Mouse (Mus musculus) kidney, embryonic 14.5 days (tissue): ENCODE results near the gene Nfe2l2. TPM values are rescaled to one million over a fixed set of nuclear protein-coding genes. Genes with fewer than 3 reads are reported as not detected.

Experiments used
- ATAC-seq: fragments of 200-750 bp; cut with Nextera tagmentation; 2 replicates; pipeline ENCODE4 v1.8.0; 2017; ENCODE audit warnings: moderate number of reproducible peaks, mild to moderate bottlenecking, moderate TSS enrichment, moderate library complexity; ENCODE audit not compliant: low FRiP score, low TSS enrichment
- H3K27ac ChIP-seq: fragments of 300-500 bp; sonication (generic); 2 replicates; pipeline ENCODE4 v1.5.1; 2014; ENCODE audit warnings: low read depth, mild to moderate bottlenecking, low read length, moderate library complexity, mixed read lengths
- H3K27me3 ChIP-seq: fragments of 300-500 bp; sonication (generic); 2 replicates; pipeline ENCODE4 v1.6.1; 2014; ENCODE audit warnings: mild to moderate bottlenecking, low read length; ENCODE audit not compliant: control insufficient read depth, insufficient read depth
- H3K36me3 ChIP-seq: fragments of 300-500 bp; sonication (generic); 2 replicates; pipeline ENCODE4 v1.6.1; 2014; ENCODE audit warnings: low read length, mixed read lengths; ENCODE audit not compliant: control insufficient read depth, insufficient read depth
- H3K4me1 ChIP-seq: fragments of 300-500 bp; sonication (generic); 2 replicates; pipeline ENCODE4 v1.6.1; 2014; ENCODE audit warnings: low read length, mixed read lengths; ENCODE audit not compliant: control insufficient read depth, insufficient read depth
- H3K4me2 ChIP-seq: fragments of 300-500 bp; sonication (generic); replicated peaks from 2 replicates; pipeline ENCODE4 v1.6.1; 2014; ENCODE audit warnings: low read depth, mild to moderate bottlenecking, low read length
- H3K4me3 ChIP-seq: fragments of 300-500 bp; sonication (generic); 2 replicates; pipeline ENCODE4 v1.5.1; 2014; ENCODE audit warnings: mild to moderate bottlenecking, low read length
- H3K9ac ChIP-seq: fragments of 300-500 bp; sonication (generic); 2 replicates; pipeline ENCODE4 v1.6.1; 2014; ENCODE audit warnings: low read depth, mild to moderate bottlenecking, low read length, moderate library complexity
- H3K9me3 ChIP-seq: fragments of 300-500 bp; sonication (generic); 2 replicates; pipeline ENCODE4 v1.6.1; 2016; ENCODE audit warnings: low read length; ENCODE audit not compliant: control insufficient read depth
- WGBS: fragments of 180-500 bp; shearing (Covaris S2); extraction: QIAGEN DNeasy Blood & Tissue Kit; methylation state at CpG from one replicate; pipeline ENCODE4 v1.1.7; 2014; 5-methylcytosine and 5-hydroxymethylcytosine counted together
- polyA plus RNA-seq: library from polyadenylated mRNA; unstranded; fragments of >200 nt; fragmentation: Nextera tagmentation; extraction: Ambion mirVana; gene quantifications from 2 replicates; pipeline ENCODE4 v1.2.1, GENCODE M21; 2014

The Nfe2l2 gene
- polyA plus RNA-seq, 1 experiment from 2014 or later = 67.6 TPM

DNA sequence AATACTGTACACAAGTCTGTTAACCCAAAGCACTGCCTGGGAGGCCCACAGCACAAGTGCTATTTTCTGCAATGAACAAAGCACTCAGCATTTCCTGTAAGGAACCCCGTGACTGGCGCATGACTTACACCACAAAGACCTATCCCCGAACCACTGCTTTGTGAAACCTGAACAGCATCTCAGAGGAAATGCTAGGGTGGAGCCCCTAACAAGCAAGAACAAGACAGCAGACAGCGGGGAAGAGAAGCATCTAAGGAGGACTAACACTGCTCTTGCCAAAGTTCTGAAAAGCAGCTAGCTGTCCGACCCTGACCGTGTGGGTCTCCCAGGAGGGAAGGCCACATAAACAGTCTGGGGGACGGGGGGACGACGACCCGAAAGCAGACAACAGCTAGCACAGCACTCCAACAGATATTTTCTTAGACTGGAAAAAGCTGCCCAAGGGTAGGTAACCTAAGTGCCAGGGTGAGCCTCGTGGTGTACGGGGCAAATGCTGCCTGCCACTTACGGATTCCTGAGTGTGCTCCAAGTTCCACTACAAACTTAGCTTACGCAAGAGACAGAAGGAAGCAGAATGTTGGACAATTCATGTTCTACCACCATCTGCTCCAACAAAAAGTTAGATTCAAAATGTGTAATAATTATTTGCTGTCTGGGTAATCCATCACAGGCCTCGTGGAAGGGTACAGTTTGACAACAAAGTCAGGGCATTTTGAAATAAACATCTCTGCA, 21.3 kb downstream of the Nfe2l2 start:
- Histone ChIP-seq H3K27ac (peak overlapping the region; percentile 13; the same call in 1 of the 2 replicates), H3K4me3 (no peak overlapping the region), H3K27me3 (no peaks in the 10 kb centered on the region), H3K9ac (no peak overlapping the region), H3K4me1 (peaks cover 30% of the 10 kb centered on the region; the same call in 1 of the 2 replicates), H3K36me3 (peaks cover 13% of the 10 kb centered on the region), H3K4me2 (no peak overlapping the region), H3K9me3 (no peaks in the 10 kb centered on the region)
- no peak; the same call in 1 of the 2 replicates for ATAC-seq
- 64% methylated on average over 15 of the region's 15 CpGs for WGBS

DNA sequence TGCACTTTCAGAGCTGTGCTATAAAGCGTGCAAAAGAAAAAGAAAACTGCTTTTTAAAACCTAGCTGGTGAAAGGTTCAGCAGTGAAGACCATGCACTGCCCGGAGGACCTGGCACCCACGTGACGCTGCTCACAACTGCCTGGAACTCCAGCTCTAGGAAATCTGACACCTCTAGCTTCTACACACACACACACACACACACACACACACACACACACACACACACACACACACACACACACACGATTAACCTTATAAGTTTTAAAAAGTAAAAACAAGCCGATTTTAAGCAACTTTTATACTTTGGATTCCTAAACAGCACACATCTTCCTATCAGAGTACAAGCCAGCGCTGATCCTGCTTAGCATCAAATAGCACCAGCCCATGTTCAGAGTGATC, 23.0 kb downstream of the Nfe2l2 start:
- Histone ChIP-seq H3K9me3 (no peaks in the 10 kb centered on the region), H3K4me1 (peaks cover 26% of the 10 kb centered on the region; the same call in 1 of the 2 replicates), H3K4me3 (no peak overlapping the region), H3K9ac (no peak overlapping the region), H3K27me3 (no peaks in the 10 kb centered on the region), H3K27ac (peak overlapping the region; percentile 55; the same call in 1 of the 2 replicates), H3K36me3 (peaks cover 26% of the 10 kb centered on the region), H3K4me2 (no peak overlapping the region)
- WGBS = 25% methylated on average over 7 of the region's 7 CpGs
- ATAC-seq = peak; percentile 63

DNA sequence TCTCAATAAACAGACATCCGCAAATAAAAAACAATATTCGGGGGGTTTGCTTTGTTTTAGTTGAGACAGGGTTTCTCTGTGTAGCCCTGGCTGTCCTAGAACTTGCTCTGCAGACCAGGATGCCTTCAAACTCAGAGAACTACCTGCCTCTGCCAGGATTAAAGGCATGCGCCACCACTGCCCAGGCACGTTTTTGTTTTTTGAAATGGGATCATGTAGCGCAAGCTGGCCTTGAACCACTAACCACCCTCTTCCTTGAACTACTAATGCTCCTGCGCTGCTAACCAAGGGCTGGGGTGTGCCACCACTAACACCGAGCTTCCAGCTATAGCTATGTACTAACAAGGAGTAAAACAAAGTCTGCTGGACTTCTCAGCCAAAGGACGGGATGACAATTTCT, 24.5 kb downstream of the Nfe2l2 start:
- ATAC-seq = no peak
- Histone ChIP-seq H3K27me3 (no peaks in the 10 kb centered on the region), H3K36me3 (peaks cover 37% of the 10 kb centered on the region), H3K4me3 (no peak overlapping the region), H3K27ac (no peak overlapping the region), H3K4me1 (peaks cover 17% of the 10 kb centered on the region; the same call in 1 of the 2 replicates), H3K4me2 (no peak overlapping the region), H3K9me3 (no peaks in the 10 kb centered on the region), H3K9ac (no peak overlapping the region)
- 91% methylated on average over 8 of the region's 8 CpGs for whole genome bisulfite sequencing

DNA sequence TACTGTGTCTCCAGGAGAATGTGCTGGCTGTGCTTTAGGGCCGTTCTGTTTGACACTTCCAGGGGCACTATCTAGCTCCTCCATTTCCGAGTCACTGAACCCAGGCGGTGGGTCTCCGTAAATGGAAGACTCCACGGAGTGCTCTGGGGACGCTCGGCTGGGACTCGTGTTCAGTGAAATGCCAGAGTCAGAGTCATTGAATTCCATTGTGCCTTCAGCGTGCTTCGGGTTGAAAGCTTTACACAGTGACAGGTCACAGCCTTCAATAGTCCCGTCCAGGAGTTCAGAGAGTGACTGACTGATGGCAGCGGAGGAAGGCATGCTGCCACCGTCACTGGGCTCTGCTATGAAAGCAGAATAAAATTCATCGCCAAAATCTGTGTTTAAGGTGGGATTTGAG, 27.9 kb downstream of the Nfe2l2 start:
- Histone ChIP-seq H3K9me3 (no peaks in the 10 kb centered on the region), H3K4me1 (peaks cover 6% of the 10 kb centered on the region; the same call in 1 of the 2 replicates), H3K4me2 (no peak overlapping the region), H3K9ac (no peak overlapping the region), H3K27me3 (no peaks in the 10 kb centered on the region), H3K4me3 (no peak overlapping the region), H3K27ac (no peak overlapping the region), H3K36me3 (peaks cover 44% of the 10 kb centered on the region)
- ATAC-seq = no peak
- 76% methylated on average over 14 of the region's 14 CpGs for WGBS

DNA sequence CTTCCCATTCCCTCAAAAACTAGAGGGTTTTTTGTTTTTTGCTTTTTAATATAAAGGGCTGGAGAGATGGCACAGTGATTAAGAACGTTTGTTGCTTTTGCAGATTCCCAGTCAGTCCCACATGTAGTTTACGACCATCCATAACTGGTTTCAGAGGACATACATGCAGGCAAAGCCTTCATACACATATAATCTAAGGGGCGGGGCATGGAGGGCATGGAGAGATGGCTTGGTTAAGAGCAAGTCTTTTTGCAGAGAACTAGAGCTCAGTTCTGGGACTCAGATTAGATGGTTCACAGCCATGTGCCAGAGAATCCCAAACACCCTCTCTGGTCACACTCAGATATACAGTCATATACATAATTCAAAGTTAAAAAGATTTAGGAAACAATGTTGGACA, 31.9 kb downstream of the Nfe2l2 start:
- Histone ChIP-seq H3K36me3 (peaks cover 28% of the 10 kb centered on the region), H3K27ac (no peak overlapping the region), H3K4me1 (no peaks in the 10 kb centered on the region), H3K9me3 (no peaks in the 10 kb centered on the region), H3K9ac (no peak overlapping the region), H3K4me3 (no peak overlapping the region), H3K27me3 (no peaks in the 10 kb centered on the region), H3K4me2 (no peak overlapping the region)
- no peak for ATAC-seq
- 83% methylated on average over 3 of the region's 3 CpGs for WGBS

DNA sequence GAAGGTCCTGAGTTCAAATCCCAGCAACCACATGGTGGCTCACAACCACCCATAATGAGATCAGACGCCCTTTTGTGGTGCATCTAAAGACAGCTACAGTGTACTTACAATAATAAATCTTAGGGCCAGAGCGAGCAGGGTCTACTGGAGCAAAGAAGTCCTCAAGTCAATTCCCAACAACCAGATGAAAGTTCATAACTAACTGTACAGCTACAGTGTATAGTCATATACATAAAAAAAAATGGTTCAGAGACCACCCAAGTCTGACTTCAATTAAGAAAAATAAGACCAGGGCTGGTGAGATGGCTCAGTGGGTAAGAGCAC, 33.1 kb downstream of the Nfe2l2 start:
- ATAC-seq = no peak
- WGBS = 69% methylated on average over 2 of the region's 2 CpGs
- no peaks in the 10 kb centered on the region for H3K4me1 ChIP-seq

DNA sequence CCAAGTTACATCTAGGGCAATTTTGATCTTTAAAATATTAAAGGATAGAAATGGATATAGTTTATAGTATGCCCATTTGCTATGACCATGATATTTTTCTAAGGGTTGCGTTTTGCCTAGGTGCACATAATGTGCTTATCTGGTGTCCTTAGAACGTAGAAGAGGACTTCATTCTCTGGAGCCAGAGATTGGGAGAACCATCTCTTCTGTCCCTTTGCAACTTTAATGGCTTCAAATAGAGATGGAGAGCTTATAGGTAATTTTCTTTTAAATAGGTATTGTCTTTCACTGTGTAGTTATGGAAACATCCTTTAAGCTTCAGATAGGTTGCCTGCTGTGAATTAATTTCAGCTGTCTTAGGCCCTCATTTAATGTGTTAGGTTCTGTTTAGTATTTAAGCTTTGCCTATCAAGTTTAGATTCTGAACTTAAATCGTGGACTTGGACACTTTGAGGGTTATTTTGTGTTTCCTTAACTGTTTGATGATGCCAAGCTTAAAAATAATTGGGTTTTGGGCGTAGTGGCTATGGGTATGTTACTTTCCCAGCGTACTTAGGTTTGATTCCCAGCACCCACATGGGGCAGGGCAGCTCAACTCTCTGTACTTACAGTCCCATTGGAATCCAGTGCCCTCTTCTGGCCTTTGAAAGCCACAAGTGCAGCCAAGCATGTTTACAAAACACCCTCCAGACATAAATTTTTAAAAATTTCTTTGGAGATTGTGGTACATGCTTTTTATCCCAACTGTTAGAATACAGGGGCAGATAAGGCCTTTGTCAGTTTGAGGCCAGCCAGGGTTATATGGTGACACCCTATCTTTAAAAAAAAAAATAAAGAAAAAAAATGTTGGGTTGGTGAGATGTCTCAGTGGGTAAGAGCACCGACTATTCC, 33.8 kb downstream of the Nfe2l2 start:
- ATAC-seq = no peak
- H3K9me3 ChIP-seq = no peaks in the 10 kb centered on the region
- H3K36me3 ChIP-seq = peaks cover 11% of the 10 kb centered on the region
- H3K4me2 ChIP-seq = no peak overlapping the region
- H3K27me3 ChIP-seq = no peaks in the 10 kb centered on the region
- 84% methylated on average over 6 of the region's 6 CpGs for WGBS
- no peaks in the 10 kb centered on the region for H3K4me1 ChIP-seq
- H3K27ac ChIP-seq = no peak overlapping the region
- no peak overlapping the region for H3K9ac ChIP-seq
- no peak overlapping the region for H3K4me3 ChIP-seq

More for the DNA sequence above, 33.1 kb downstream of the Nfe2l2 start:
- Histone ChIP-seq H3K27ac (no peak overlapping the region), H3K9ac (no peak overlapping the region), H3K9me3 (no peaks in the 10 kb centered on the region), H3K36me3 (peaks cover 17% of the 10 kb centered on the region), H3K27me3 (no peaks in the 10 kb centered on the region), H3K4me3 (no peak overlapping the region), H3K4me2 (no peak overlapping the region)

DNA sequence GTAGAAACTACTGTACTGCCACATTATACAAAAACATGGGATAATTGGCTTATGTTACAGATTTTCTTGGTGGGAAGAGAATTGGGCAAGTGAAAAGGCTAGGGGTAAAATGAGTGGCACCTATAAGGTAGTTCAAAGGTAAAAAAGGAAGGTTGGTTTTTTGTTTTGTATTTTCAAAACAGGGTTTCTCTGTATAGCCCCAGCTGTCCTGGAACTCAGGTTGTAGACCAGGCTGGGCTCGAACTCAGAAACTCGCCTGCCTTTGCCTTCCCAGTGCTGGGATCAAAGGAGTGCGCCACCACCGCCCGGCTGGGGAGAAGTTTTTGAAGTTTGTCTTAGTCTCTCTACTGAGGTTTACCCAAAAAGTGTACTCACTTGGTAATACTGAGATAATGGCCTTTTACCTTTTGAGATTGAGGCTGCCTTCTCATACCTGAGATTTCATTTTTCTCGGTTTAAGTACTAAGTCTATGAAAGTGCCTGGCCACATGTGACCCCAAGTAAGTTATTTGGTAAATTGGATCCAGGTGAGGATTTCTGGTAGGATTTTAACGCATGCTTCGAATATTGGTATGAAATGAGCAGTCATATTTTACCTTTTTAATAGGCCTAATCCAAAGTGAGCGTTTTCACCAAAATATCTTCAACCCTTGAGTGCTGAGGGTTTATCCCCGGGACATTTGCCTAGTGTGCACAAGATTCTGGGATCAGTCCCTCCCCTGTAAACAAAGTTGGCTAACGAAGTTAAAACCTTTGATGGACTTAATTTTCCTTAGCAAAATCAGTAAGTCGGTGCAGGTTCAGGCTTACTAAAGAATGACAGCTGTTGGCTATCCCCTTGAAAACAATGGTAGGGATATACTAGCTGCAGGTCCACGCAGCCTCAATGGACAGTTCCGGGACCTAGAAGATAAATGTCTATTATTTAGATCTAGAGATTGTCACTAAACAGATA, 34.7 kb downstream of the Nfe2l2 start:
- peaks cover 10% of the 10 kb centered on the region for H3K36me3 ChIP-seq
- H3K27ac ChIP-seq = no peak overlapping the region
- no peak overlapping the region for H3K4me2 ChIP-seq
- no peak overlapping the region for H3K4me3 ChIP-seq
- H3K4me1 ChIP-seq = no peaks in the 10 kb centered on the region
- H3K9me3 ChIP-seq = no peaks in the 10 kb centered on the region
- WGBS = 45% methylated on average over 14 of the region's 14 CpGs
- ATAC-seq = 0 out of 2 replicates have a peak, but pooled peaks have one; percentile 11
- no peaks in the 10 kb centered on the region for H3K27me3 ChIP-seq
- no peak overlapping the region for H3K9ac ChIP-seq
